Mouse (Mus musculus) myocyte (in vitro differentiated cells): ENCODE measurements at regions not wholly inside any gene's neighbourhood (a gene's known extent, or its start where the extent isn't known, plus 50 kb on each side); places are given as distances from the start of the nearest gene placed in this dataset.

Source experiments
- CEBPB ChIP-seq: IDR thresholded peaks from 2 replicates; pipeline ENCODE4 v1.6.1; 2011; ENCODE audit warnings: mild to moderate bottlenecking, moderate library complexity; ENCODE audit not compliant: poor library complexity, insufficient read depth, severe bottlenecking
- MAX ChIP-seq: IDR thresholded peaks from one replicate; pipeline ENCODE4 v1.6.1; 2011; ENCODE audit warnings: low read depth, mild to moderate bottlenecking, control low read depth
- MYOD1 ChIP-seq, 3 experiments: IDR thresholded peaks; one replicate each; pipeline ENCODE4 v1.6.1; 2011; ENCODE audit warnings: control low read depth in 2 of 3, low read depth in 2 of 3, mild to moderate bottlenecking in 2 of 3, moderate library complexity in 1 of 3; ENCODE audit not compliant: insufficient read length in 2 of 3, control insufficient read depth in 1 of 3
- POLR2A ChIP-seq: IDR thresholded peaks from one replicate; pipeline ENCODE4 v1.6.1; 2011; ENCODE audit warnings: low read depth, mild to moderate bottlenecking, control low read depth, moderate library complexity; ENCODE audit not compliant: insufficient read length
- TCF3 ChIP-seq: IDR thresholded peaks from one replicate; pipeline ENCODE4 v1.6.1; 2011; ENCODE audit warnings: low read depth, control low read depth; ENCODE audit not compliant: insufficient read length
- USF1 ChIP-seq: IDR thresholded peaks from one replicate; pipeline ENCODE4 v1.6.1; 2011; ENCODE audit warnings: low read depth, mild to moderate bottlenecking, control low read depth, moderate library complexity

DNA sequence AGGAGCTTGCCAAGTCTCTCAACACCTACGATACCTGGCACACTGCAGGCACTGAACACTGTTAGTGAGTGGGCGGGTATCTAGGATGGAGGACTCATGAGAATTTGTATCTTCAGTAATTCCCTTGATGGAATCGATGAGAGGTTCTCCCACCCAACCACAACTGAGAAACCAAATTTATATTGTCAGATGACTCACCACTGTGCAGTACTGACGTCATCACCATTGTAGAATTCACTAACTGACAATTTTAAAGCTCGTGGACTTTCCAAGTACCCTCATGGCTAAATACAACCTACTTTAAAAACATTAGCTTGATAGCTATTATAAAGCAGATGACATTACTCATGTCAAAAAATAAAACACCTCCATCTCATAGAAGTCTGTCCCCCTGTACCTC lies 128.4 kb upstream of the Mtap start:
- no peak for TF ChIP-seq MAX
- TF ChIP-seq CEBPB: no peak
- no peak for TF ChIP-seq USF1
- no peak for TF ChIP-seq POLR2A
- no peak for TF ChIP-seq TCF3
- no peak for TF ChIP-seq MYOD1 (IDR thresholded peaks at IDR 0.05; ENCODE audit: control insufficient read depth in 1 of 3, insufficient read length in 2 of 3, low read depth in 2 of 3)
